Mouse (Mus musculus): ENCODE results near the gene Rpl24. TPM values are rescaled to one million over a fixed set of nuclear protein-coding genes. Genes with fewer than 3 reads are reported as not detected.

The Rpl24 gene
- polyA plus RNA-seq, 1 experiment from 2014 or later = 529 TPM

GRCm38 (mm10) chr16:55967221-55967620 is 1.1 kb downstream of the Rpl24 start:
- H3K9me3 ChIP-seq (ENCODE audit: control insufficient read depth, low read length) = no peaks in the 10 kb centered on the region
- H3K27me3 ChIP-seq (ENCODE audit: control insufficient read depth, insufficient read depth, low read length) = no peaks in the 10 kb centered on the region
- H3K4me1 ChIP-seq (ENCODE audit: control insufficient read depth, insufficient read depth, low read length) = peaks cover 5% of the 10 kb centered on the region; the same call in 1 of the 2 replicates
- peak overlapping the region; percentile 55 for H3K4me3 ChIP-seq (ENCODE audit: low read depth, low read length)
- H3K36me3 ChIP-seq (ENCODE audit: control insufficient read depth, insufficient read depth, low read length) = peaks cover 30% of the 10 kb centered on the region
- 39% methylated on average over 1 of the region's 1 CpGs for WGBS
- H3K9ac ChIP-seq (replicated peaks; ENCODE audit: low read depth, low read length) = peak overlapping the region; percentile 68
- H3K27ac ChIP-seq (ENCODE audit: low read depth, low read length) = no peak overlapping the region
- ATAC-seq (ENCODE audit: low read depth) = no peak
- peak overlapping the region; percentile 94 for H3K4me2 ChIP-seq (ENCODE audit: low read depth, low read length)

- Histone ChIP-seq H3K36me3 (ENCODE audit: control insufficient read depth, insufficient read depth, low read length) (peaks cover 30% of the 10 kb centered on the region), H3K9ac (replicated peaks; ENCODE audit: low read depth, low read length) (no peak overlapping the region), H3K9me3 (ENCODE audit: control insufficient read depth, low read length) (no peaks in the 10 kb centered on the region), H3K4me1 (ENCODE audit: control insufficient read depth, insufficient read depth, low read length) (peaks cover 10% of the 10 kb centered on the region), H3K27me3 (ENCODE audit: control insufficient read depth, insufficient read depth, low read length) (no peaks in the 10 kb centered on the region; the same call in 1 of the 2 replicates), H3K4me3 (ENCODE audit: low read depth, low read length) (no peak overlapping the region), H3K4me2 (ENCODE audit: low read depth, low read length) (no peak overlapping the region), H3K27ac (ENCODE audit: low read depth, low read length) (no peak overlapping the region)
- no peak for ATAC-seq (ENCODE audit: low read depth)
- WGBS = 79% methylated on average over 3 of the region's 3 CpGs
Measured at GRCm38 (mm10) chr16:55969147-55969546, 3.1 kb downstream of the Rpl24 start.

- Histone ChIP-seq H3K9ac (replicated peaks; ENCODE audit: low read depth, low read length) (no peak overlapping the region), H3K36me3 (ENCODE audit: control insufficient read depth, insufficient read depth, low read length) (peaks cover 30% of the 10 kb centered on the region), H3K4me3 (ENCODE audit: low read depth, low read length) (no peak overlapping the region), H3K27me3 (ENCODE audit: control insufficient read depth, insufficient read depth, low read length) (no peaks in the 10 kb centered on the region; the same call in 1 of the 2 replicates), H3K9me3 (ENCODE audit: control insufficient read depth, low read length) (no peaks in the 10 kb centered on the region), H3K4me2 (ENCODE audit: low read depth, low read length) (no peak overlapping the region), H3K4me1 (ENCODE audit: control insufficient read depth, insufficient read depth, low read length) (peaks cover 15% of the 10 kb centered on the region), H3K27ac (ENCODE audit: low read depth, low read length) (no peak overlapping the region)
- 95% methylated on average over 5 of the region's 5 CpGs for WGBS
- ATAC-seq (ENCODE audit: low read depth) = no peak
Measured at GRCm38 (mm10) chr16:55970416-55970815, 4.3 kb downstream of the Rpl24 start.

- no peak overlapping the region for H3K9ac ChIP-seq (replicated peaks; ENCODE audit: low read depth, low read length)
- H3K27me3 ChIP-seq (ENCODE audit: control insufficient read depth, insufficient read depth, low read length) = no peaks in the 10 kb centered on the region; the same call in 1 of the 2 replicates
- no peak overlapping the region for H3K4me2 ChIP-seq (ENCODE audit: low read depth, low read length)
- H3K4me1 ChIP-seq (ENCODE audit: control insufficient read depth, insufficient read depth, low read length) = peaks cover 19% of the 10 kb centered on the region
- H3K9me3 ChIP-seq (ENCODE audit: control insufficient read depth, low read length) = no peaks in the 10 kb centered on the region
- peaks cover 30% of the 10 kb centered on the region for H3K36me3 ChIP-seq (ENCODE audit: control insufficient read depth, insufficient read depth, low read length)
- no peak for ATAC-seq (ENCODE audit: low read depth)
- no peak overlapping the region for H3K4me3 ChIP-seq (ENCODE audit: low read depth, low read length)
- 84% methylated on average over 6 of the region's 6 CpGs for whole genome bisulfite sequencing
- no peak overlapping the region for H3K27ac ChIP-seq (ENCODE audit: low read depth, low read length)
Measured at GRCm38 (mm10) chr16:55971735-55972615, 5.9 kb downstream of the Rpl24 start.

- 57% methylated on average over 10 of the region's 10 CpGs for WGBS
- peaks cover 30% of the 10 kb centered on the region for H3K36me3 ChIP-seq (ENCODE audit: control insufficient read depth, insufficient read depth, low read length)
- ATAC-seq (ENCODE audit: low read depth) = no peak
- H3K9me3 ChIP-seq (ENCODE audit: control insufficient read depth, low read length) = no peaks in the 10 kb centered on the region
- H3K4me2 ChIP-seq (ENCODE audit: low read depth, low read length) = peak overlapping the region; percentile 63
- no peak overlapping the region for H3K9ac ChIP-seq (replicated peaks; ENCODE audit: low read depth, low read length)
- H3K4me1 ChIP-seq (ENCODE audit: control insufficient read depth, insufficient read depth, low read length) = peaks cover 14% of the 10 kb centered on the region
- no peaks in the 10 kb centered on the region; the same call in 1 of the 2 replicates for H3K27me3 ChIP-seq (ENCODE audit: control insufficient read depth, insufficient read depth, low read length)
- peak overlapping the region; percentile 97; the same call in 1 of the 2 replicates for H3K4me3 ChIP-seq (ENCODE audit: low read depth, low read length)
- no peak overlapping the region for H3K27ac ChIP-seq (ENCODE audit: low read depth, low read length)
Measured at GRCm38 (mm10) chr16:55972626-55973201, 6.6 kb downstream of the Rpl24 start.

- peak; percentile 99 for ATAC-seq (ENCODE audit: low read depth)
- WGBS = under 1% methylated on average over 84 of the region's 86 CpGs
- peaks cover 14% of the 10 kb centered on the region for H3K4me1 ChIP-seq (ENCODE audit: control insufficient read depth, insufficient read depth, low read length)
- peak within 1 kb of the TSS; percentile 97 for H3K4me3 ChIP-seq (ENCODE audit: low read depth, low read length)
- H3K36me3 ChIP-seq (ENCODE audit: control insufficient read depth, insufficient read depth, low read length) = peaks cover 30% of the 10 kb centered on the region
- no peaks in the 10 kb centered on the region for H3K9me3 ChIP-seq (ENCODE audit: control insufficient read depth, low read length)
- H3K27me3 ChIP-seq (ENCODE audit: control insufficient read depth, insufficient read depth, low read length) = no peaks in the 10 kb centered on the region; the same call in 1 of the 2 replicates
- peak within 1 kb of the TSS; percentile 90 for H3K9ac ChIP-seq (replicated peaks; ENCODE audit: low read depth, low read length)
- peak within 1 kb of the TSS; percentile 75 for H3K4me2 ChIP-seq (ENCODE audit: low read depth, low read length)
- peak within 1 kb of the TSS; percentile 88 for H3K27ac ChIP-seq (ENCODE audit: low read depth, low read length)
Measured at GRCm38 (mm10) chr16:55973431-55974255, 7.6 kb downstream of the Rpl24 start, which contains the start of gene Zbtb11. Gene Zbtb11 (plus strand): TSS chr16:55973883.

GRCm38 (mm10) chr16:55974256-55974902 is 8.3 kb downstream of the Rpl24 start:
- Histone ChIP-seq H3K9me3 (ENCODE audit: control insufficient read depth, low read length) (no peaks in the 10 kb centered on the region), H3K27me3 (ENCODE audit: control insufficient read depth, insufficient read depth, low read length) (no peaks in the 10 kb centered on the region; the same call in 1 of the 2 replicates), H3K36me3 (ENCODE audit: control insufficient read depth, insufficient read depth, low read length) (peaks cover 26% of the 10 kb centered on the region), H3K9ac (replicated peaks; ENCODE audit: low read depth, low read length) (peak overlapping the region; percentile 90), H3K4me3 (ENCODE audit: low read depth, low read length) (peak overlapping the region; percentile 97), H3K4me2 (ENCODE audit: low read depth, low read length) (peak overlapping the region; percentile 75), H3K4me1 (ENCODE audit: control insufficient read depth, insufficient read depth, low read length) (peaks cover 14% of the 10 kb centered on the region), H3K27ac (ENCODE audit: low read depth, low read length) (peak overlapping the region; percentile 88)
- ATAC-seq (ENCODE audit: low read depth) = peak; percentile 73
- WGBS = under 1% methylated on average over 49 of the region's 55 CpGs

- H3K36me3 ChIP-seq (ENCODE audit: control insufficient read depth, insufficient read depth, low read length) = peaks cover 21% of the 10 kb centered on the region
- H3K9me3 ChIP-seq (ENCODE audit: control insufficient read depth, low read length) = no peaks in the 10 kb centered on the region
- H3K9ac ChIP-seq (replicated peaks; ENCODE audit: low read depth, low read length) = peak overlapping the region; percentile 90
- peak overlapping the region; percentile 97 for H3K4me3 ChIP-seq (ENCODE audit: low read depth, low read length)
- no peaks in the 10 kb centered on the region; the same call in 1 of the 2 replicates for H3K27me3 ChIP-seq (ENCODE audit: control insufficient read depth, insufficient read depth, low read length)
- WGBS = 9% methylated on average over 14 of the region's 14 CpGs
- peak overlapping the region; percentile 75 for H3K4me2 ChIP-seq (ENCODE audit: low read depth, low read length)
- peaks cover 14% of the 10 kb centered on the region for H3K4me1 ChIP-seq (ENCODE audit: control insufficient read depth, insufficient read depth, low read length)
- 0 out of 2 replicates have a peak overlapping the region, but pooled peaks have one; percentile 88 for H3K27ac ChIP-seq (ENCODE audit: low read depth, low read length)
- ATAC-seq (ENCODE audit: low read depth) = no peak
Measured at GRCm38 (mm10) chr16:55974903-55975285, 8.8 kb downstream of the Rpl24 start.

Measured in neural tube, embryonic 14.5 days (tissue).